Mouse (Mus musculus) midbrain, embryonic 16.5 days (tissue): ENCODE results near the gene Wnt3. TPM values are rescaled to one million over a fixed set of nuclear protein-coding genes. Genes with fewer than 3 reads are reported as not detected.
A peak's percentile ranks its signal among the peaks of the same experiment; 100 is the strongest.
"Not testable (repeated sequence)": the region's sequence is repeated elsewhere in the genome, so short reads cannot be mapped to it uniquely, and the experiment has no call there.

Experiments
- ATAC-seq: fragments of 200-750 bp; cut with Nextera tagmentation; 2 replicates; pipeline ENCODE4 v1.8.0; 2017; ENCODE audit warnings: moderate TSS enrichment
- H3K27ac ChIP-seq: fragments of 300-500 bp; sonication (generic); 2 replicates; pipeline ENCODE4 v1.5.1; 2014; ENCODE audit warnings: mild to moderate bottlenecking, low read length, mixed read lengths
- H3K27me3 ChIP-seq: fragments of 300-500 bp; sonication (generic); 2 replicates; pipeline ENCODE4 v1.6.1; 2014; ENCODE audit warnings: low read depth, low read length, mixed read lengths; ENCODE audit not compliant: control insufficient read depth, insufficient read depth
- H3K36me3 ChIP-seq: fragments of 300-500 bp; sonication (generic); 2 replicates; pipeline ENCODE4 v1.6.1; 2014; ENCODE audit warnings: mild to moderate bottlenecking, low read length, moderate library complexity, mixed read lengths; ENCODE audit not compliant: control insufficient read depth, insufficient read depth
- H3K4me1 ChIP-seq: fragments of 300-500 bp; sonication (generic); 2 replicates; pipeline ENCODE4 v1.6.1; 2014; ENCODE audit warnings: mild to moderate bottlenecking, low read length, mixed read lengths; ENCODE audit not compliant: control insufficient read depth, insufficient read depth
- H3K4me2 ChIP-seq: fragments of 300-500 bp; sonication (generic); 2 replicates; pipeline ENCODE4 v1.6.1; 2014; ENCODE audit warnings: mild to moderate bottlenecking, low read length, mixed read lengths
- H3K4me3 ChIP-seq: fragments of 300-500 bp; sonication (generic); 2 replicates; pipeline ENCODE4 v1.5.1; 2014; ENCODE audit warnings: low read depth, mild to moderate bottlenecking, low read length, moderate library complexity, mixed read lengths
- H3K9ac ChIP-seq: fragments of 300-500 bp; sonication (generic); 2 replicates; pipeline ENCODE4 v1.6.1; 2014; ENCODE audit warnings: low read depth, low read length, mixed read lengths
- H3K9me3 ChIP-seq: fragments of 300-500 bp; sonication (generic); replicated peaks from 2 replicates; pipeline ENCODE4 v1.6.1; 2014; ENCODE audit warnings: mild to moderate bottlenecking, low read length, mixed read lengths; ENCODE audit not compliant: control insufficient read depth, poor library complexity, severe bottlenecking
- WGBS: fragments of 180-500 bp; shearing (Covaris S2); extraction: QIAGEN DNeasy Blood & Tissue Kit; methylation state at CpG from one replicate; pipeline ENCODE4 v1.1.7; 2014; 5-methylcytosine and 5-hydroxymethylcytosine counted together
- polyA plus RNA-seq: library from polyadenylated mRNA; unstranded; fragments of >200 nt; fragmentation: Nextera tagmentation; extraction: Ambion mirVana; gene quantifications from 2 replicates; pipeline ENCODE4 v1.2.1, GENCODE M21; 2015

Wnt3 gene
- polyA plus RNA-seq, 1 experiment from 2014 or later = 18.8 TPM

- H3K4me1 ChIP-seq = no peaks in the 10 kb centered on the region
- no peak overlapping the region for H3K9ac ChIP-seq
- H3K4me2 ChIP-seq = no peak overlapping the region
- no peak overlapping the region for H3K4me3 ChIP-seq
- no peaks in the 10 kb centered on the region for H3K36me3 ChIP-seq
- H3K27ac ChIP-seq = no peak overlapping the region
- WGBS = 79% methylated on average over 19 of the region's 19 CpGs
- no peaks in the 10 kb centered on the region for H3K27me3 ChIP-seq
- no peaks in the 10 kb centered on the region for H3K9me3 ChIP-seq
- no peak for ATAC-seq
Observed at GRCm38 (mm10) chr11:103735046-103735781, 38.7 kb upstream of the Wnt3 start.

GRCm38 (mm10) chr11:103749306-103750089, 24.5 kb upstream of the Wnt3 start, which contains the start of gene Wnt9b:
Wnt9b (minus strand) TSS chr11:103749821.
- Histone ChIP-seq H3K4me1 (peaks cover 11% of the 10 kb centered on the region), H3K36me3 (no peaks in the 10 kb centered on the region), H3K9me3 (no peaks in the 10 kb centered on the region), H3K27me3 (peaks cover 47% of the 10 kb centered on the region), H3K9ac (peak within 1 kb of the TSS; percentile 60), H3K4me2 (peak within 1 kb of the TSS; percentile 93), H3K27ac (no peak within 1 kb of the TSS), H3K4me3 (peak within 1 kb of the TSS; percentile 52)
- ATAC-seq = peak; percentile 36; the same call in 1 of the 2 replicates
- WGBS = under 1% methylated on average over 65 of the region's 68 CpGs

- peaks cover 47% of the 10 kb centered on the region for H3K27me3 ChIP-seq
- 68% methylated on average over 3 of the region's 3 CpGs for WGBS
Observed at GRCm38 (mm10) chr11:103750612-103751011, 23.3 kb upstream of the Wnt3 start.

GRCm38 (mm10) chr11:103758054-103758453, 15.9 kb upstream of the Wnt3 start:
- no peaks in the 10 kb centered on the region; the same call in 1 of the 2 replicates for H3K27me3 ChIP-seq
- no peak overlapping the region for H3K4me3 ChIP-seq
- no peaks in the 10 kb centered on the region for H3K36me3 ChIP-seq
- no peak for ATAC-seq
- H3K9ac ChIP-seq = no peak overlapping the region
- 50% methylated on average over 11 of the region's 11 CpGs for WGBS
- H3K4me1 ChIP-seq = no peaks in the 10 kb centered on the region
- no peak overlapping the region for H3K27ac ChIP-seq
- no peak overlapping the region for H3K4me2 ChIP-seq
- 0 out of 2 replicates have a peak, but pooled peaks cover 3% of the 10 kb centered on the region for H3K9me3 ChIP-seq

More at GRCm38 (mm10) chr11:103750612-103751011, 23.3 kb upstream of the Wnt3 start:
- H3K4me1 ChIP-seq = peaks cover 11% of the 10 kb centered on the region
- no peak for ATAC-seq
- no peaks in the 10 kb centered on the region for H3K36me3 ChIP-seq
- H3K9me3 ChIP-seq = no peaks in the 10 kb centered on the region
- no peak overlapping the region for H3K27ac ChIP-seq
- H3K4me2 ChIP-seq = no peak overlapping the region
- no peak overlapping the region for H3K4me3 ChIP-seq
- H3K9ac ChIP-seq = no peak overlapping the region

- Histone ChIP-seq H3K9ac (no peak overlapping the region), H3K27ac (no peak overlapping the region), H3K27me3 (no peaks in the 10 kb centered on the region; the same call in 1 of the 2 replicates), H3K9me3 (0 out of 2 replicates have a peak, but pooled peaks cover 3% of the 10 kb centered on the region), H3K4me3 (no peak overlapping the region), H3K4me2 (no peak overlapping the region), H3K4me1 (no peaks in the 10 kb centered on the region), H3K36me3 (no peaks in the 10 kb centered on the region)
- ATAC-seq = no peak
- 10% methylated on average over 6 of the region's 6 CpGs for WGBS
Observed at GRCm38 (mm10) chr11:103758706-103759105, 15.2 kb upstream of the Wnt3 start.

GRCm38 (mm10) chr11:103760101-103760500, 13.8 kb upstream of the Wnt3 start:
- WGBS = 65% methylated on average over 7 of the region's 7 CpGs
- ATAC-seq = no peak
- Histone ChIP-seq H3K36me3 (no peaks in the 10 kb centered on the region), H3K4me2 (no peak overlapping the region), H3K4me1 (peaks cover 5% of the 10 kb centered on the region), H3K27me3 (no peaks in the 10 kb centered on the region; the same call in 1 of the 2 replicates), H3K4me3 (no peak overlapping the region), H3K27ac (no peak overlapping the region), H3K9me3 (0 out of 2 replicates have a peak, but pooled peaks cover 3% of the 10 kb centered on the region), H3K9ac (no peak overlapping the region)

GRCm38 (mm10) chr11:103760891-103761290, 13.1 kb upstream of the Wnt3 start:
- 97% methylated on average over 5 of the region's 5 CpGs for WGBS
- not testable (repeated sequence) for H3K4me1 ChIP-seq, ATAC-seq, H3K9me3 ChIP-seq, H3K4me3 ChIP-seq, H3K27ac ChIP-seq, H3K36me3 ChIP-seq, H3K27me3 ChIP-seq, H3K4me2 ChIP-seq, H3K9ac ChIP-seq

- Histone ChIP-seq H3K9ac (no peak overlapping the region), H3K4me3 (no peak overlapping the region), H3K4me1 (peaks cover 9% of the 10 kb centered on the region), H3K27me3 (no peaks in the 10 kb centered on the region), H3K9me3 (0 out of 2 replicates have a peak, but pooled peaks cover 3% of the 10 kb centered on the region), H3K36me3 (no peaks in the 10 kb centered on the region), H3K27ac (no peak overlapping the region), H3K4me2 (no peak overlapping the region)
- ATAC-seq = peak; percentile 63
- WGBS = 29% methylated on average over 10 of the region's 10 CpGs
Observed at GRCm38 (mm10) chr11:103763410-103764163, 10.4 kb upstream of the Wnt3 start.
